Mouse (Mus musculus) liver, postnatal 0 days (tissue): ENCODE measurements around the gene Phldb1.

ENCODE experiments used
- CTCF ChIP-seq: sonication (generic); IDR thresholded peaks from 2 replicates; pipeline ENCODE4 v1.5.1; 2016; ENCODE audit warnings: antibody characterized with exemption, low read depth
- EP300 ChIP-seq: IDR thresholded peaks from 2 replicates; pipeline ENCODE4 v1.6.1; 2016; ENCODE audit warnings: antibody characterized with exemption, low read depth, mild to moderate bottlenecking

DNA sequence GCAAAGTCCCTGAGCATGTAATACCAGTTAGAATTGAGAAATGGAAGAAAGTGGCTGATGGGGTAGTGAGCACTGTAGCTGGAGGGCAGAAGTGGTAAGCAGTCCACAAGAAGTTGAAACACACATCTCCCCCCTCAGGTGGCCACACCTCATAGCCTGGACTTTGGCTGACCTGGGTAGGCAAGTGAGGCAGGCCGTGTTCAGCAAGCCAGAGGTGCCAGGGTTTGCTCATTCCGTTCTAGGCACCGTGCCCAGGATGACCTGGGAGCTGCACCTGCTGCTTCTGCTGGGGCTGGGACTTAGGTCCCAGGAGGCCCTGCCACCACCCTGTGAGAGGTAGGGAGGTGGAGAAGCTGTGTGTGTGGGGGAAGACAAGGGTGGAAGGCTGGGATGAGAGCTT lies 62.0 kb downstream of the Phldb1 start, which contains the start of gene Treh:
- TF ChIP-seq CTCF (no peak), EP300 (no peak)
